Mouse (Mus musculus) kidney, adult 2 months (tissue): Measurements from ENCODE around the gene Tmcc1.

Experiments
- CTCF ChIP-seq: fragments of 200-500 bp; conservative IDR thresholded peaks from 2 replicates; pipeline ENCODE4 v1.5.1; 2011; ENCODE audit warnings: low read depth, mild to moderate bottlenecking, control low read depth, low read length, moderate library complexity, mixed read lengths; ENCODE audit not compliant: insufficient read depth, insufficient read length
- POLR2A ChIP-seq: fragments of 200-500 bp; IDR thresholded peaks from one replicate; pipeline ENCODE4 v1.6.1; 2011; ENCODE audit warnings: low read depth, low read length, control low read depth

- TF ChIP-seq POLR2A (no peak), CTCF (no peak)
Observed at GRCm38 (mm10) chr6:116055766-116056165, 137.5 kb downstream of the Tmcc1 start.
